Mouse (Mus musculus): ENCODE measurements at regions not wholly inside any gene's neighbourhood (a gene's known extent, or its start where the extent isn't known, plus 50 kb on each side); places are given as distances from the start of the nearest gene placed in this dataset.

DNA sequence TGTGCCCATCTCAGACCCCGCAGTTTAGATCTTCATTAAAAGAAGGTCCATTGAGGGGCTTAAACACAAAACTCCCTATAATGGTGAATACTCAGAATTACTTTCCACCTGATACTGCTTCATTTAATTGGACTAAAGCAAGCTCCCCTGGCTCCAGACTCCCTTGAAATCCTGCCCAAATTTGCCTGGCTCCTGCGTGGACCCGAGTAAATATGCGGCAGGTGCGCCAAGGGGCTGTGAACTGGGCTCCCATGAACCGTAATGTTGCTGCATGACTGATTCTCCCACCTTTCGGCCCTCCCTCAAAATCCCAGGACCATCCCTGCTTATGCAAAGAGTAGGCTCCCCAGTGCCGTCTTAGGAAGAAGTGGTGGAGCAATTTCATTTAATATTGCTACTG lies 573.7 kb downstream of the Ccdc171 start:
- DNase-seq (ENCODE audit: low spot score): no peak

DNA sequence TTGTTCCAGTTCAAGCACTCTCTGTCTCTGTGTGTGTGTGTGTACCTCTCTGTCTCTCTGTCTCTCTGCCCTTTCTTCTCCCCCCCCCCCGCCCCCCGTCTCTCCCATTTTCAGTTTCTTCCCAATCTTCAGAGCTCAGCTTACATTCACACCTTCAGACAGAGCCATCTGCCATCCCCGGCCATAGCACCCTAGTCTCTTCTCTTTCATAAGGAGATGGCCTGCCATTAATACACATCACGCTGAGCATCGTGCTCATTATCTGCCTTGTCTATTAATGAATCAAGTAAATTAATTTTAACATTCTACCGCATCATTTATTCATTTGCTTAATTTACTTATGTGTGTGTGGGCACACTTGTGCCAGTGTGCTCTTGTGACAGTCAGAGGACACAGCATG lies 573.2 kb downstream of the Bnc2 start:
- DNase-seq (ENCODE audit: low spot score): no peak

DNA sequence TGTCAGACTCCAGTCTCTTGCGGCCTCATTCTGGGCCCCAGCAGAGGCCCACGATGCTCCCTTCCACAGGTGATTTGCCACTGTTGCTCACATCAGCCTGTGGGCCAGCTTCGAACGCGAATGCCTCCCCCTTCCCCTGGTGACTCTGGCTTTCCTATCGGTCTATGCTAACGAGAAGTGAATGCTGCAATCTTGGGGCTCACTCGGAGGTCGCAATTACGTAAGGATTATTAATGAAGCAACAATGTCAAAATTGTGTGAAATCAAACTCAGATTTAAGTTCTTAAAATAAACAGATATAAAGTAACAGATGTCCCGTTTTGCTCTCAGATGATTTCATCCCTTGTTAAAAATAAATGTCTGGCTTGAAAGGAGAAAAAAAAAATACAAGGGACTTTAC lies 572.3 kb downstream of the Bnc2 start:
- DNase-seq (ENCODE audit: low spot score): no peak

DNA sequence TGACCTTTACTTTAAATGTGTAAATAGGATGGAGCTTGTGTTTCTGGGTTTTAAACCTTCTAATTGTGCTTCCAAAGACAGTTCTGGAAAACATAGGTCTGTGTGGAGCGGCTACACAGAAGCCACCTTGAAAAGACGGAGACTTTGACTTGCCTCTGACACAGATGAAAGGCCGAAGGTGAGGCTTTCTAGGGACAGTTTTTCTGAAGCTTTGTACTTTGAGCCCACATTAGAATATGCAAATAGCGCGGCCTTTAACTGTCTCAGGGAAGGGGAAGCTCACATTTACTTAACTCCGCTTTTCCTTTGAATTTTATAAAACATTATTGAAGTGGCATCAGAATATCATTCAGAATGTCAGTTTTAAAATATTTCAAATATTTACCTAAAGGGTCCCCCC lies 566.5 kb downstream of the Bnc2 start:
- no peak for DNase-seq (ENCODE audit: low spot score)

DNA sequence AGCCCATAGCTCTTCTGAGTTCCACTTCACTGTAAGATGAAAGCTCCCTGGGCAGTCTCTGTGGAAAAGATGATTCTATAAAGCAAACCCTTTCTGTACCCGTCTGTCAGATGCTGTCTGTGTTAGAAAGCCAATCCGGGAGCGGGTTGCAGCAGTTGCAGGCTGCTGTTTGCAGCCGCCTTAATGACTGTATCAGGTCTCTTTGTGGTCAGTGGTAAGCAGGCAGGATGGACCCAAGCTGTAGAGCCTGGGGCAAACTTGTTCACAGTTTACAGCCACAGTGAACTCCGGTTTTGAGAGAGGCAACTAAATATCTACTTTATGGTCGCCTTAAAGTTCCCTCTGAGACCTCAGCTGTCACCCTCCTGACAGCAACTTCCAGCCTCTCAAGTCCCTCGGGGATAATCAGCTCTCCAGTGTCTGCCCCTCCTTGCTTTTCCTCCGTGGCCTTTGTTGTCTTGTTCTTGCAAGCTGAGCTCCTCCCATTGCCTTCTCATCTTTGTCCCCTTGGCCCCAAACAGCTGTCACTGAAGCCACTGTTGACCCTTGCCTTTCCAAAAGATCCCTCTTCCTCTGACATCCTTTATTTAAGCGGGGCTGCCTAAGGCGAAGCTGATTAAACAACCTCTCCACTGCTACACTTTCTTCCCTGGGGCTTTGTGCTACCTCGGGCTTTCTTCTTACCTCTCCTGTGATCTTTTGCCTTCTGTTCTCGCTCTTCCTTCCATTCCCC lies 565.1 kb downstream of the Bnc2 start:
- DNase-seq (ENCODE audit: low spot score): no peak

DNA sequence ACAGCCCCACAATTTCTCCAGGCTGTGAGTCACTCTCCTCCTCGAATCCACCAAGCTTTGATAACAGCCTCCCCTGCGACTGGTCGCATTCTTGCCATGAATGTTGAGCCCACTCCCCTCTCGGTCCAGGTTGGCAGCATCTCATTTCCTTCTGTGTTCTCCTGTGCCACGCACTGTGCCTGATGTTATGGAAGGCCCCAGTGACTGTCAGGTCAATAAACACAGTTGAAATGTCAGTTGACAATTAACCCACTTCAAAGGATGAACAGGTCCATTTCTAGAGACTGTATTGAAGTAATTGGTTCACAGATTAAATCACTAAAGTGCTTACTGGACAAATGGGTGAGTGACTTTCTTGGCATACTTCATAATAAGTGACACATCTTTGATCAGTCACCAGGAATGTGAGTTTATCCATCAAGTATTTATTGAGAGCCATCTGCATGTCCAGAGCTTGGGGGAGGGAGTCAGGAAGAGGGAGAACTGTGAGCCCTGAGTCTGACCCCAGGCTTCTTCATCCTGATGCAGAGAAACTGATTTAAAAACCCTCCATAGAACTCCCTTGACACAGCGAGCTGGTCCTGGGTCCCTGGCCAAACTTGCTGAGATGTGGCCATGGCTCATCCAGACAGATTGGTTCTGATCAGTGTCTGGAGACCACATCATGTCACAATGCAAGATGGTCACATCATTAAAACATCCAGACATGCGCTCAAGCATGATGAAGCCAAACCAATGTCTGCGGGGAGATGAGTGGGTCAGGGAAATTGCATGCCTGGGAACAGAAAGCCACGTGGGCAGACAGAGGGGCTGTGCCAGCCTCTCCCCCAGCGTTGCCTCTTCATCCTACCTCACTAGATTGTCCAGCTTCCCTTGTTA lies 560.7 kb downstream of the Bnc2 start:
- no peak for DNase-seq (ENCODE audit: low spot score)

DNA sequence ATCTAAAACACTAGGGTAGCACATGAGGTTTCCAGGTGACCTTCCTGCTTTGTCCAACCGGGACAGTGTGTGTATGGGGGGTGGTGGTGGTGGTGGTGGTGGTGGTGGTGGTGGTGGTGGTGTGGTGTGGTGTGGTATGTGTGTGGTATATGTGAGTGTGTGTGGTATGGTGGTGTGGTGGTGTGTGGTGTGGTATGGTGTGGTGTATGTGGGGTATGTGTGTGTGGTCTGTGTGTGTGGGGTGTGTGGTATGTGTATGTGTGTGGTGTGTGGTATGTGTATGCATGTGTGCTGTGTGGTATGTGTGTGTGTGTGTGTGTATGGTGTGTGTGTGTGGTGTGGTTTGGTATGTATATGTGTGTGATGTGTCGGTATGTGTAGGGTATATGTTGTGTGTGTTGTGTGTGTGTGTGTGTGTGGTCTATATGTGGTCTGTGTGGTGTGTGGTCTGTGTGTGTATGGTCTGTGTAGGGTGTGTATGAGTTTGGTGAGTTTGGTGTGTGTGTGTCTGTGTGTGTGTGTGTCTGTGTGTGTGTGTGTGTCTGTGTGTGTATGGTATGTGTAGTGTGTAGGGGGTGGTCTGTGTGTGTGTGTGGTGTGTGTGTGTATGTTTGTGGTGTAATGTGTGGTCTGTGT lies 556.7 kb downstream of the Bnc2 start:
- no peak for DNase-seq (ENCODE audit: low spot score)

DNA sequence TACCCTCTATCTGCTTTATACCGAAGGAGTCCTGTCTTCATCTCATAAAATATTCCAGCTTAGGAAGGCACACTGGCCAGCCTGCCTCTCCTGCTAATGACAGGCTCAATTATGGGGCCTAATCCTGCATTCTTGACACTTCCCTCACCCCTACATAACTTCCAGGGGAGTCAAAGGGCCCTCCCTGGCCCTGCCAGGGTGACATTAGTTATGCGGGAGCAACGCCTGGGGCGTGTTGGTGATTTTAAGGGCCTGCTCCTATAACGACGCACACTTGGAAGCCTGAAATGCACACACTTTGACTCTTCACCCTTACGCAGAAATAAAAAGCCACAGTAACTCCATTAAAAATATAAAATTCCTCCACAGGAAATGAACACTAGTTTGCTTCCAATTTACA lies 555.5 kb downstream of the Bnc2 start:
- no peak for DNase-seq (ENCODE audit: low spot score)

DNA sequence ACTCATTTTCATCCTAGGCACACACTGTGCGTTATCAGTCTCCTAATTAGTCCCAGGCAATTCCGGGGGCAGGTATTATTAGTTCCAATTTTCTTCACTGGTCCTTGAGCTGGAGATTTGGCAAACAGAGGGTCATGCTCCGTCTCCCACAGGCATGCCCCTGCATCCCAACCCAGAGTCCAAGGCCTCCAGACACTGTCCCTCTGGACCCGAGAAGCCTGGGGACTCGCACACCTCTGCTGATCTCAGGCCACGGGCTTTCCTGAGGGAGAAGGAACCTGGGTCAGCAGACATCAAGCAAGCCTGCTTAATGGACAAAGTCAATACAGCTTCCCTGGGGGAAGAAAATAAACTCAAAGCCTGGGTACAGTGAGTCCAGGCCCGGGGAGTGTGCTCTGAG lies 554.7 kb downstream of the Bnc2 start:
- no peak for DNase-seq (ENCODE audit: low spot score)

DNA sequence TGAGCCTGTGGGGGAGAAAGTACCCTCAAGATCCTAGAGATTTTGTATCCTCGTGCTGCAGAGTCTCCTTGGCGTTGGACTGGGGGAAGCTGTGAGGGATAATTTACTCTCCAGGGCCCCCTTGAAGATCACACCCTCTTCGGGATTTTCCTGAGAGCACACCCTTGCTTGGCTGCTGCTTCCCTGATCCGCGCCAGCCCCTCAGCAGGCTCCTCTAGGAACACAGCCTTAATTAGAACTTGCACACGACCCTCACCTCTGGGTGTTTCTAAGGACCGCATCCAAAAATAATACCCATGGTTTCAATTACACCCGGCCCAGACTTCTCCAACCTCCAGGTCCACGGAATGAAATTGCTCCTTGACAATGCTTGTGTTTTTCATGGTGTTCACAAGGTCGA lies 553.6 kb downstream of the Bnc2 start:
- no peak for DNase-seq (ENCODE audit: low spot score)

DNA sequence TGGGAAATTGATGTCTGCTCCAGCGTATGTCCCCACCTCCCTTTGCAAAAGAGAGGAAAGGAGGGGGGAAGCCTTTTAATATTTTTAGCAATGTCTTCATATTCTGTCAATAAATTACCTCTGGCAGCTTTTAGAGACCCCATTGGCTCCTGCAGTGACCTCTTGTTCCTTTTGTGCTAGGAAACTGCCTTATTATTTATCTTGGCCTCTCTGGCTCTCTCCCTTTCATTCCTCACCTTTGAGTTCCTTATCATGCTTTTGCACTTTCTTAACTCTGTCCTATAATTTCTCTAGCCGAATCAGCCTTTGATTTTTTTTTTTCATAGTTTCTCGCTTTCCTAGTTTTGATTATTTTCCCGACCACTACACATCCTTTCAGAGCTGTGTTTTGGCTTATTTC lies 548.7 kb downstream of the Bnc2 start:
- DNase-seq (ENCODE audit: low spot score): no peak

DNA sequence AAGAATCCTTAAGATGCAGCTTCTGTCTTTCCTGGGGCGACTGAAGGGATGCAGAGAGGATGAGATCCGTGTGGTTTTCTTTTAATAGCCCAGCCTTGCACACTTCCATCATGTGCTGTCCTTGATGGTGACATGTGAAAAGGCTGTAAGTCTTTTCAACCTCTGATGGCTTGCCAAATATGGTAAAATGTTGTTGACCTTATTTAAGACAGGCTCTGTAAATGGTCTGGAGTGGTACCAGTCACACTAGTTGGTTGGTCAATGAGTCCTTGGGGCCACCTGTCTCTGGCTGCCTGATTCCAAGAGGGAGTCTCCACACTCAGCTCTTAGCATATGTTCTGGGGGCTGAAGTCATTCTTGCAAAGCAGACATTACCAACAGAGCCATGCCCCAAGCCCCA lies 547.7 kb downstream of the Bnc2 start:
- no peak for DNase-seq (ENCODE audit: low spot score)

DNA sequence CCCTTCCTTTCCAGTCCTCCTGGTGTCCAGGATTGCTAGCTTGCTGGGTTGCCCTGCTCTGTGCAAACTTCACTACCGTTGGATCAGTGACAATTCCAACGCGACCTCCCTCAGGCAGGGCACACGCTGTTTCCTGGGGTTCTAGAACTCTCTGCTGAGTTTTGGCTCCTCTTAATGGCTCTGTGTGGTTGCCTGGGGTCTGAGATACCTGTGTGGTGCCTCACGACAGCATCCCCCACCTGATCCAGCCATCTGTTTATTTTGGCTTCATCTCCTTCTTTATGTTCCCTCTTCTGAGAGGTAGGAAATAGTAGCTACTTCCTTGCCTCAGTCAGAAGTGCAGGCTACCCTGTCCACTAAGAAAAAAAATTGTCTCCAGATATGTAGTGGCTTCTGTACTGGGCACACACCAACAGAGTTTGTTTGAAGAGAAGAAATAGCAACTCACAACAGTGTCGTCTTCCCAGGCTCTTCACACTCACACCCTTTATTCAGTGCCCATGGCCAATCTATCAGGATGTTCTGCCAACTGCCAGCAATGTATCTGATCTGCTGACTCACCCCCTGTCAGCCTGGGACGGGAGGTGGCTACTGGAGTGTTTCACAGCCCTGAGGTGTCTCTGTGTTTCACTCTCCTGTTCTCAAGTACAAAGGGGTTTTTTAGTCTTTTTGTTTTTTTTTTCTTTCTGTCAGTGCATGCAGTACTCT lies 544.1 kb downstream of the Bnc2 start:
- DNase-seq (ENCODE audit: low spot score): no peak

DNA sequence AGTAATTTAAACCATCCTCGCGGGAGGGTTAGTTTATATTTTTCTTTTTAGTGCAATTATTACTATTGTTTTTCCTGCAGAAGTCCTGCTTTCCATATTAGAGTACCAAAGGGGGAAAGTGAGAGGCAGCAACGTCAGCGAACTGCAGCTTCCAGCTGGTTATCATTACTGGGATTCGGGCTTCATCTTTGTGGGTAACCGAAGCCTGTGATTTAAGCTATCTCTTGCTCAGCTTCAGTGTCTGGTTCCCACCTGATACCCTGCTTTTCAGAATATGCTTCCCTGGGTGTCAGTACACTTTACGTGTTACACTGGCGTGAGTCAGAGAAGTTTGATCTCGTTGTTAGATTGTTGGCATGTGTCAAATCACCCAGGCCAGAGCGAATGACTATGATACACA lies 539.3 kb downstream of the Bnc2 start:
- no peak for DNase-seq (ENCODE audit: low spot score)

DNA sequence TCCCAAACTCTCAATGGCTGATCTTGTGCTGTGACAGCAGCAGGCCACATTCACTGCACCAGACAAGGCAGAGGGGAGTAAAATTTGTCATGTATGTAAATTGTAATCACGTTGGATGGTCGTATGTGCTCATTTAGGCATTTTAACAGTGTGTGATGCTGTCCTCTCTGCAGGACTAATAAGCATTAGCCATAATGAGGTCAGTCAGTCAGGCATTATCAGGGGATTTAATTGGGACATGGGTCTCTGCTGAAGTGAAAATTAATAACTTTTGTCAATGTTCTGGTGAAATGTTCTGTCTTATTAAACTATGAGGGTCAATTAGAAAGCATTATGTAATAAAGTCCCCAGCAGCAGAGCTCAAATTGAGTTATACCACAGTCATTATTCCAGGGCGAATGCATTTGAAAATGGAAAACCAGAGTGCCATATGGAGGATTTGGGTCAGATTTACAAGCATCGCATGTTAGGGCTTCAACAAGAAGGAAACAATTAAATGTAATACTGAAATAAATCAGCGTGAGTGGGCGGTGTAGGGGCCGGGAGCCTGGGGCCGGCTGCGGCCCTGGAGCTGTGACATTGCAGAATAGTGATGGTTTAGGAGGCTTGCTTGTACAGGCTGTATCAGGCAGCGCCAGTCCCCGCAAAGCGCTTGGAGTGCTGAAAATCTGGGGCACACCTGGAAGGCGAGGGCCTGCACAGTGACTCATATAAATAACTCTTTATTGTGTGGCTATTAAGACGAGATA lies 537.7 kb downstream of the Bnc2 start:
- DNase-seq (ENCODE audit: low spot score): no peak

DNA sequence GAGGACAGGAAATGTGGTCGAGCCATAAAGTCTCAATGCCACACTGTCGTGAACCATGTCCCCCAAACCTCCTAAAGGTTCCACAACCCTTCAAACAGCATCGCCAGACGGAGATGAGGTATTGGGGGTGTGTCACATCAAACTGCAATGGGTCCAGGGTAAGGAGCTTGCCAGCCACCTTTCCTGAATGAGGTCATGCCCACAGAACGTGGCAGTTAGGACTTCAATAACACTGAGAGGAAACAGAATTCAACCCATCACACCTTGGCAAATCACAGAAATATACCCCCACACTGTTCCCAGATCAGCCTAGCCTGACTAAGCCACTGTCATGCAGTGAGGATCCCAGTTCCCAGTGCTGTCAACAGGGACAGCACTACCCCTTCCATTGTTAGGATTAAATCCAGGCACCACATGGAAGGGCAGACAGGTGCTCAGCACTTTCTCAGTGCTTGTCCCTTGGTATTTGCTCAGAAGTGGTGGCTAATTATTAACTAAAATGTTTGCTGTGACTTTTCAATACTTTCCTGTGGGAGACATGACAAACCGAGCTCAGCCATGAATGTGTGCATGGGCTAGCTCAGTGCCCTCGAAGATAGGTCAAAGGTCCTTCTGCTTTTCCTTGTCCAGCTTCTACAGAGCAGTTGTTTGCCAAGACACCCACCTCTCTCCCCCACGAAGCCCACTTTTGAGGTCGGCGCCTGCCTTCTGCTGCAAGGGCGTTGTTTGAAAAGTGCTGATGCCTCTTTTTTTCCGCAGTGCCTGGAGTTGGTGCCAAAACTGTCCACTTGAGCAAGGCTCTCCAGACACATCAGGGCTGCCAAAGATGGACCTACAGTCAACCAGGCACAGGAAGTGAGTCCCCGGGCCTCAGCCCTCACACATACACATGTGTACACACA lies 525.7 kb downstream of the Bnc2 start:
- DNase-seq (ENCODE audit: low spot score): no peak

DNA sequence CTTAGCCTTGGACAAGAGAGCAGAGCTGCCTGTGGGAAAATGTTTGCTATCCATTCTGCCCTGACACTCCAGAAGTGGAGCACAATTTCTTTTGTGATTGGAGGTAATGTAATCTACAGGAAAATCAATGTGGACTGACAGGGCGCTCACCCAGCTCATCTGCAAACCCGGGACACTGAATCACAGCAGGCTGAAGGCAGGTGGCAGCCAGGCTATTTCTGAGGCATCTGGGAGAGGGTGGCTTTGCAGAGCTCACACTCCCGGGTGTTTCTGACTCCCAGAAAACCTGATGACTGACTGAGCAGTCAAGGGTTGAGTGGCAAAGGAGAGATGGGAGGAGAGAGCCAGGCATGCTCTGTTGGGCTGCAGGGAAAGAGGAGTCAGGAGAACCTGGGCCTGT lies 524.4 kb downstream of the Bnc2 start:
- no peak for DNase-seq (ENCODE audit: low spot score)

DNA sequence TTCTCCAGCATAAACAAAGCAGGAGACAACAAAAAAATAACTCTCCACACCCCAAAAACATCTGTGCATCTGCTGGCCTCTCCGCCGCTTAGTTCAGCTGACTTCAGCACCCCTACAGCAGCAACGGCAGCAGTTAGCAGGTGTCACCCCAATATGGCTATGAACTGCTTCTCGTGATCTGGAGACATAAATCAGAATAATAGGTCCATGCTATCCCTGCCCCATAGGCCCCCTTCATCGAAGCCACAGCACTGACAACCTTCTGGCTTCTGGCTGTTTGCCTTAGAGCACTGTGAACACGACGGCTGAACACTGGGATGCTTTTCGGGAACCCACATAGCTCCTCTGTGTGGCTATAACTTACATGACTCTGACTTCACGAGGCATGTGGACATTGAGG lies 523.8 kb downstream of the Bnc2 start:
- no peak for DNase-seq (ENCODE audit: low spot score)

DNA sequence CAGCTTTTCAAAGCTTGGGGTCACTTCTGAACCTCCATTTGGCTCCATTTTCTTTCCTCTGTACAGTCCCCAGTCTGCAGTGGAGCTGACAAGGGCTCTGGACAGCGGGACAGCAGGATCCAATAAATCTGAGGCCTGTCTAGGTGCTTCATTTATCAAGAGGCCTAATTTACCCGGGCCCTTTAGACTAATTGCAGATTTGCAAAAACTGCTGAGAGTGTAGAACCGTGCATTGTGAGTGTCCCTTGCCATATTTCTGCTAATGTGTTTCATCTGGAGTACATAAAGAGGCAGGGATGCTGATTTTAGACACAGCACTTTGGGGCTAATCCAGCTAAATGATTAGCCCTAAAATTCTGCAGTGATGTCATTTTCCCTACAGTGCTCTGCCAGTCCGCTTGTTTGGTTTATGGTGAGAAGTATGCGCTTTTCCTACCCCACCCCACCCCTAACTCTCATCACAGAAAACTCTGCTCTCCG lies 523.1 kb downstream of the Bnc2 start:
- no peak for DNase-seq (ENCODE audit: low spot score)

DNA sequence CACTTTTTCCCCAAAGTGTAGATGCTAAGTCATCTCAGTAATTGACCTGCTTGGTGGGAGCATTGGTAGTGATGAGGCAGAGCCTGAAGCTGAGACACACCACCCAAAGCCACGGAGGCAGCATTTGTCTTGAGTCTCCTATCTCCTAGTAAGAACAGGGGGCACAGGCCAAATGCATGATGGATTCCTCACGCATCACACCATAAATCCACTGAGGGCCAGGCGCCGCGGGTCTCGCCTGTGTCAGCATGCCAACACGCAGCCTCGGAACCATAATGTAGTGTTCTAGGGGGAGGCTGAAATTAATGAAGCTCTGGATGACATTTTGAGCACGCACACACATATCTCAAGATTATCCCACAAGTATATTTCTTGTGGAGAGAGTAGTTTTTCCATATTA lies 521.5 kb downstream of the Bnc2 start:
- DNase-seq (ENCODE audit: low spot score): no peak
